ENCODE assay signal across 8 mouse cellular contexts in the genomic region with DNA sequence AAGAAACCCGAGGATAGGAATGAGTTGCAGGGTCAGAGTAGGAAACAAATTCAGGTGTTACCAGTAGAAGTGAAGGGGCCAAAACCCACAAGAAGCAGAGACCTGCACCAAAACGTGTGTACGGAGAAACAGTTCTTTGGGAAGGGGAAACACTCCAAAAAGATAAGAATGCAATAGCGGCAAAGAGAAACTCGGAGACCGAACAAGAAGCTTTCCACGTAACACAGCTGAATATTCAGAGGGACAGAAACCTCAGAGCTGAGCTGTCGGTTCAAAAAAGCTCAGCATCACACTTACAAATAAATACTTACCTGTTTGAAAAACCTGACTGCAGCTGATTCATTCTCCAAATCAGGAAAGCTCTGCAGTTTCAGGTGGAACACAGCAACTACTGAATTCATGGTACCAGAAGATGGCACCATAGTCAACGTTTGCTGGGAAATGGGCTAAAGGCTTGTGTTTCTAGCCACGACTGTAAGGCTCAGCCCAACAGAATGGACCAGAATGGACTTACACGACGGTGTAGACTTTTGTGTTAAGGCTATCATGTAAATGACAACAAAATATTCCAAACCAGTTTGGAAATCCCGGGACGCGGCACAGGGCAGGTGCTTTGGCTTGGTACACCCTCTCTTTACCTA.
A peak's percentile ranks its signal among the peaks of the same experiment; 100 is the strongest.
DNase-seq lines count a peak whose midpoint lies in the region; ATAC-seq and TF ChIP-seq lines count a peak whose summit lies in the region.

No protein-coding gene starts in this region.

- DNase-seq in heart, postnatal 4 days = peak; percentile 38
- DNase-seq in heart, postnatal 36 days = no peak
- DNase-seq in Patski (ENCODE audit: low read depth, low spot score) (no peak), liver (no peak)
- DNase-seq in forebrain, postnatal 0 days = peak; percentile 88
- peak; percentile 61 to 89 for DNase-seq in left cerebral cortex, postnatal 25 days (ENCODE audit: low spot score in 2 of 2)
- no peak for DNase-seq in ovary, postnatal 14 days (ENCODE audit: low spot score)
- DNase-seq in adrenal gland, postnatal 25 days = no peak

- intact Hi-C loops in heart, postnatal 36 days (cut with DNase I) = loop anchor here (1.0 to 10.0 kb wide), 2 partner anchors 1316 to 1504 kb away; no protein-coding TSS in a partner anchor
- intact Hi-C loops in left cerebral cortex, postnatal 25 days (cut with DNase I) = loop anchor here (5.0 to 10.0 kb wide), 2 partner anchors 954 to 1012 kb away; no protein-coding TSS in a partner anchor

- H3K4me3 ChIP-seq in forebrain, postnatal 0 days (ENCODE audit: low read depth, low read length) = no peak overlapping the region

- H3K4me1 ChIP-seq in forebrain, postnatal 0 days (ENCODE audit: insufficient read depth) = peaks cover 10% of the 10 kb centered on the region; the same call in 1 of the 2 replicates

- peak overlapping the region; percentile 14; the same call in 1 of the 2 replicates for H3K4me2 ChIP-seq in forebrain, postnatal 0 days (ENCODE audit: low read depth)

- CTCF ChIA-PET in Patski (lab: Charles Lee) = interaction anchor here (1.4 to 1.8 kb wide), 2 partner anchors 9 to 16 kb away, joined by 4 to 5 read pairs; no protein-coding TSS in a partner anchor

- peaks cover 60% of the 10 kb centered on the region for H3K27me3 ChIP-seq in Patski
- H3K27me3 ChIP-seq in forebrain, postnatal 0 days (ENCODE audit: insufficient read depth, low read length) = no peaks in the 10 kb centered on the region; the same call in 1 of the 2 replicates

- in situ Hi-C loops in Patski (cut with MboI; ENCODE audit: low pct_unique_long_range_greater_than_20kb) = no loop called here

- POLR2A ChIA-PET in Patski (lab: Charles Lee) = interaction anchor here (0.6 kb wide), 1 partner anchor 556 kb away, joined by 3 read pairs; no protein-coding TSS in a partner anchor

- ATAC-seq in Patski = no peak
- peak; percentile 61 for ATAC-seq in forebrain, postnatal 0 days

- peak overlapping the region; percentile 76 for H3K27ac ChIP-seq in forebrain, postnatal 0 days (ENCODE audit: low read depth, low read length)

- peak; percentile 56 for TF ChIP-seq CTCF in Patski (IDR thresholded peaks at IDR 0.05)
- TF ChIP-seq CTCF in forebrain, postnatal 0 days (IDR thresholded peaks at IDR 0.05; ENCODE audit: low read depth) = peak; percentile 91

- 45% methylated on average over 15 of the region's 15 CpGs for WGBS in forebrain, postnatal 0 days

- H3K9me3 ChIP-seq in forebrain, postnatal 0 days (ENCODE audit: low read length) = no peaks in the 10 kb centered on the region

- H3K36me3 ChIP-seq in forebrain, postnatal 0 days (ENCODE audit: insufficient read depth) = no peaks in the 10 kb centered on the region

- H3K9ac ChIP-seq in forebrain, postnatal 0 days = peak overlapping the region; percentile 6

Comparison
In these comparisons a context has a peak if more than half of its experiments do, and no peak if none do; other contexts are left out.
1. DNase-seq: peak in heart, postnatal 4 days (single experiment), forebrain, postnatal 0 days (single experiment) and left cerebral cortex, postnatal 25 days (2 of 2); none in heart, postnatal 36 days (0 of 2), Patski (single experiment), ovary, postnatal 14 days (single experiment), liver (single experiment) and adrenal gland, postnatal 25 days (single experiment).